In the genomic region with DNA sequence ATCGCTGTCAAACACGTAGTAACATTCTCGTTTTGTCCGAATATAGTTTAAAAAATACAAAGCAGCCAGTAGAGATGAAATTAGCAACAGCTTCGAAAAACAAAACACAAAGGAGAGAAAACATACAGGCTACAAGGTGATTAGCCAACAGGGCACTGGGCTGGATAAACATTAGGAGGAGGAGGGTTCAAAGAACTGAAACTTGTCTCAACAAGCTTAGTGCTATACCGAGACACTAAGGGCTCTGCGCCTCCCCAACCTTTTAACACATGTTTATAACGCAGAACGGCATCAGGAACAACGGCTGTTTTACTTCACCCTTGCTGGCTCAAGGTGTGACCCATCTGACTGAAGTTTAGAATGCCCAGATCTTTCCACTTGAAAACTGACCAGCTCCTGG, we compare ENCODE assay signal across 13 mouse cellular contexts. TPM values are rescaled to one million over a fixed set of nuclear protein-coding genes. Genes with fewer than 3 reads are reported as not detected.
DNase-seq lines count a peak whose midpoint lies in the region; ATAC-seq and TF ChIP-seq lines count a peak whose summit lies in the region.
"Had no signal": no experiment of that assay in that cellular context is flagged by ENCODE, and none has a peak within 500 bp of the region (broad histone marks: within the 10 kb centered on the region; RNA-seq: fewer than 3 reads in every experiment).

No protein-coding gene starts in this region.

- no peak for ATAC-seq in heart, embryonic 11.5 days (replicated peaks; ENCODE audit: insufficient number of reproducible peaks, low FRiP score, low TSS enrichment)
- no peak for ATAC-seq in kidney, embryonic 16.5 days (ENCODE audit: low FRiP score, low TSS enrichment)
- no peak for ATAC-seq in forebrain, embryonic 14.5 days
- ATAC-seq: intestine, embryonic 16.5 days had no signal

- no peaks in the 10 kb centered on the region for H3K9me3 ChIP-seq in heart, embryonic 11.5 days (replicated peaks; ENCODE audit: control insufficient read depth, low read length)
- H3K9me3 ChIP-seq in kidney, embryonic 16.5 days (ENCODE audit: low read length): no peaks in the 10 kb centered on the region
- no peaks in the 10 kb centered on the region for H3K9me3 ChIP-seq in forebrain, embryonic 14.5 days (replicated peaks; ENCODE audit: control insufficient read depth, low read length)

- peaks cover 7% of the 10 kb centered on the region; the same call in 1 of the 2 replicates for H3K4me1 ChIP-seq in heart, embryonic 11.5 days (ENCODE audit: control insufficient read depth, insufficient read depth, low read length)
- peaks cover 19% of the 10 kb centered on the region for H3K4me1 ChIP-seq in kidney, embryonic 16.5 days (ENCODE audit: insufficient read depth, low read length)
- peaks cover 7% of the 10 kb centered on the region for H3K4me1 ChIP-seq in testis, adult 2 months (ENCODE audit: control insufficient read depth, insufficient read depth, low read length)
- H3K4me1 ChIP-seq in forebrain, embryonic 14.5 days (ENCODE audit: control insufficient read depth, insufficient read depth, low read length): no peaks in the 10 kb centered on the region

- no peak for TF ChIP-seq POLR2A in testis, adult 2 months (IDR thresholded peaks at IDR 0.05; ENCODE audit: control insufficient read depth, low read depth, low read length)

- TF ChIP-seq CTCF in testis, adult 2 months (IDR thresholded peaks at IDR 0.05; ENCODE audit: control insufficient read depth, insufficient read depth, insufficient replicate concordance, low read depth, low read length): no peak

- H3K4me3 ChIP-seq in heart, embryonic 11.5 days (ENCODE audit: low read depth, low read length): no peak overlapping the region
- H3K4me3 ChIP-seq in kidney, embryonic 16.5 days (ENCODE audit: low read length): no peak overlapping the region
- no peak overlapping the region for H3K4me3 ChIP-seq in testis, adult 2 months (ENCODE audit: control insufficient read depth, low read depth, low read length)
- H3K4me3 ChIP-seq in forebrain, embryonic 14.5 days (ENCODE audit: low read depth, low read length): no peak overlapping the region

- H3K27ac ChIP-seq in heart, embryonic 11.5 days (ENCODE audit: low read depth, low read length): peak overlapping the region; percentile 79
- H3K27ac ChIP-seq in kidney, embryonic 16.5 days (ENCODE audit: low read length): peak overlapping the region; percentile 35
- H3K27ac ChIP-seq in testis, adult 2 months (ENCODE audit: control insufficient read depth, insufficient read depth, low read depth, low read length): peak overlapping the region; percentile 47
- H3K27ac ChIP-seq in forebrain, embryonic 14.5 days (ENCODE audit: low read depth, low read length): no peak overlapping the region

- H3K9ac ChIP-seq in heart, embryonic 11.5 days (ENCODE audit: low read depth, low read length): no peak overlapping the region
- H3K9ac ChIP-seq in kidney, embryonic 16.5 days (replicated peaks; ENCODE audit: low read length): peak overlapping the region; percentile 38; the same call in 1 of the 2 replicates
- no peak overlapping the region for H3K9ac ChIP-seq in forebrain, embryonic 14.5 days (ENCODE audit: low read length)

- DNase-seq in heart, postnatal 4 days: no peak
- DNase-seq in kidney, adult 11 months: no peak
- no peak for DNase-seq in testis, postnatal 14 days (ENCODE audit: low spot score)
- DNase-seq in adrenal gland, adult 18-20 months (ENCODE audit: low spot score in 2 of 2): no peak
- DNase-seq in forebrain, embryonic 14.5 days (ENCODE audit: low spot score): no peak
- DNase-seq: cerebellum, postnatal 14 days; gastrocnemius, postnatal 25 days; right cerebral cortex, postnatal 25 days; thymus, adult 2 months had no signal

- H3K4me2 ChIP-seq in heart, embryonic 11.5 days: peak overlapping the region; percentile 24
- H3K4me2 ChIP-seq in kidney, embryonic 16.5 days (replicated peaks; ENCODE audit: low read depth, low read length): peak overlapping the region; percentile 33; the same call in 1 of the 2 replicates
- no peak overlapping the region for H3K4me2 ChIP-seq in forebrain, embryonic 14.5 days (ENCODE audit: low read length)

- H3K36me3 ChIP-seq in heart, embryonic 11.5 days (ENCODE audit: control insufficient read depth, insufficient read depth, low read length): no peaks in the 10 kb centered on the region
- no peaks in the 10 kb centered on the region for H3K36me3 ChIP-seq in kidney, embryonic 16.5 days (ENCODE audit: insufficient read depth, low read length)
- no peaks in the 10 kb centered on the region for H3K36me3 ChIP-seq in testis, adult 2 months (ENCODE audit: control insufficient read depth, insufficient read depth, low read length)
- no peaks in the 10 kb centered on the region for H3K36me3 ChIP-seq in forebrain, embryonic 14.5 days (ENCODE audit: control insufficient read depth, insufficient read depth, low read length)

- WGBS in heart, embryonic 11.5 days (ENCODE audit: insufficient replicate concordance): 52% methylated on average over 10 of the region's 10 CpGs
- WGBS in kidney, embryonic 16.5 days: 23% methylated on average over 10 of the region's 10 CpGs
- 79% methylated on average over 10 of the region's 10 CpGs for WGBS in forebrain, embryonic 14.5 days

- H3K27me3 ChIP-seq in heart, embryonic 11.5 days (ENCODE audit: control insufficient read depth, insufficient read depth, low read length): no peaks in the 10 kb centered on the region
- no peaks in the 10 kb centered on the region for H3K27me3 ChIP-seq in kidney, embryonic 16.5 days (ENCODE audit: insufficient read depth, low read length)
- no peaks in the 10 kb centered on the region for H3K27me3 ChIP-seq in testis, adult 2 months (ENCODE audit: control insufficient read depth, insufficient read depth, low read length)
- no peaks in the 10 kb centered on the region for H3K27me3 ChIP-seq in forebrain, embryonic 14.5 days (replicated peaks; ENCODE audit: control insufficient read depth, insufficient read depth, low read length)

RNA-seq across cellular contexts. Expression of a gene that starts 13.4 kb away (rescaled TPM):
- 156 and 190 TPM in 2 replicates for polyA plus RNA-seq in heart, embryonic 11.5 days (2014; fragmentation: Nextera tagmentation; extraction: Ambion mirVana)
- 100 to 1,000 TPM; 261 to 264 TPM for total RNA-seq in heart, postnatal 4 days (2021)
- polyA plus RNA-seq in kidney, embryonic 16.5 days (2015; fragmentation: Nextera tagmentation; extraction: Ambion mirVana): 244 and 281 TPM in 2 replicates
- 60.4 and 63.7 TPM in 2 replicates for polyA plus RNA-seq in testis, adult 2 months (2012; rRNA removed)
- 100 to 1,000 TPM; 245 to 250 TPM for total RNA-seq in adrenal gland, adult 18-20 months (2021)
- 196 and 211 TPM in 2 replicates for polyA plus RNA-seq in forebrain, embryonic 14.5 days (2014; fragmentation: Nextera tagmentation; extraction: Ambion mirVana)

RNA-seq across cellular contexts. Expression of a gene that starts 22.8 kb away (rescaled TPM):
- 38.1 and 40.8 TPM in 2 replicates for polyA plus RNA-seq in heart, embryonic 11.5 days (2014; fragmentation: Nextera tagmentation; extraction: Ambion mirVana)
- 10 to 100 TPM; 57.0 to 57.9 TPM for total RNA-seq in heart, postnatal 4 days (2021)
- polyA plus RNA-seq in kidney, embryonic 16.5 days (2015; fragmentation: Nextera tagmentation; extraction: Ambion mirVana): 27.9 and 30.1 TPM in 2 replicates
- polyA plus RNA-seq in testis, adult 2 months (2012; rRNA removed): 16.5 and 21.6 TPM in 2 replicates
- 10 to 100 TPM; 28.9 to 32.8 TPM for total RNA-seq in adrenal gland, adult 18-20 months (2021)
- 32.4 and 35.6 TPM in 2 replicates for polyA plus RNA-seq in forebrain, embryonic 14.5 days (2014; fragmentation: Nextera tagmentation; extraction: Ambion mirVana)
